Mouse (Mus musculus): ENCODE data around the gene Pid1. TPM values are rescaled to one million over a fixed set of nuclear protein-coding genes. Genes with fewer than 3 reads are reported as not detected.

Gene Pid1
- polyA plus RNA-seq, 1 experiment from 2014 or later, result 9.7 TPM

- Histone ChIP-seq H3K36me3 (no peaks in the 10 kb centered on the region), H3K4me1 (no peaks in the 10 kb centered on the region), H3K4me3 (no peak overlapping the region), H3K27ac (no peak overlapping the region), H3K27me3 (ENCODE audit: insufficient read depth, poor library complexity, severe bottlenecking) (no peaks in the 10 kb centered on the region), H3K9me3 (no peaks in the 10 kb centered on the region)
- DNase-seq (ENCODE audit: low spot score), result no peak
- WGBS, result 80% methylated on average over 5 of the region's 5 CpGs
Measured at GRCm38 (mm10) chr1:84189446-84189845, 174.5 kb downstream of the Pid1 start.

GRCm38 (mm10) chr1:84186756-84187437 is 177.1 kb downstream of the Pid1 start:
- Histone ChIP-seq H3K27ac (no peak overlapping the region), H3K9me3 (no peaks in the 10 kb centered on the region), H3K4me1 (no peaks in the 10 kb centered on the region), H3K36me3 (no peaks in the 10 kb centered on the region), H3K27me3 (ENCODE audit: insufficient read depth, poor library complexity, severe bottlenecking) (no peaks in the 10 kb centered on the region), H3K4me3 (no peak overlapping the region)
- WGBS, result 77% methylated on average over 4 of the region's 4 CpGs
- DNase-seq (ENCODE audit: low spot score), result no peak

GRCm38 (mm10) chr1:84177696-84178095 is 186.3 kb downstream of the Pid1 start:
- no peaks in the 10 kb centered on the region for H3K27me3 ChIP-seq (ENCODE audit: insufficient read depth, poor library complexity, severe bottlenecking)

GRCm38 (mm10) chr1:84177033-84177432 is 186.9 kb downstream of the Pid1 start:
- Histone ChIP-seq H3K9me3 (no peaks in the 10 kb centered on the region), H3K27ac (no peak overlapping the region), H3K4me1 (no peaks in the 10 kb centered on the region), H3K27me3 (ENCODE audit: insufficient read depth, poor library complexity, severe bottlenecking) (no peaks in the 10 kb centered on the region), H3K4me3 (no peak overlapping the region), H3K36me3 (no peaks in the 10 kb centered on the region)
- no peak for DNase-seq (ENCODE audit: low spot score)
- WGBS, result 43% methylated on average over 2 of the region's 2 CpGs

More at GRCm38 (mm10) chr1:84177696-84178095, 186.3 kb downstream of the Pid1 start:
- H3K4me3 ChIP-seq, result no peak overlapping the region
- H3K36me3 ChIP-seq, result no peaks in the 10 kb centered on the region
- H3K27ac ChIP-seq, result no peak overlapping the region
- 71% methylated on average over 1 of the region's 1 CpGs for WGBS
- H3K4me1 ChIP-seq, result no peaks in the 10 kb centered on the region
- H3K9me3 ChIP-seq, result no peaks in the 10 kb centered on the region
- no peak for DNase-seq (ENCODE audit: low spot score)

- WGBS, result 82% methylated on average over 6 of the region's 6 CpGs
- no peaks in the 10 kb centered on the region for H3K36me3 ChIP-seq
- no peak for DNase-seq (ENCODE audit: low spot score)
- H3K4me3 ChIP-seq, result no peak overlapping the region
- no peak overlapping the region for H3K27ac ChIP-seq
- H3K4me1 ChIP-seq, result no peaks in the 10 kb centered on the region
- no peaks in the 10 kb centered on the region for H3K27me3 ChIP-seq (ENCODE audit: insufficient read depth, poor library complexity, severe bottlenecking)
- H3K9me3 ChIP-seq, result no peaks in the 10 kb centered on the region
Measured at GRCm38 (mm10) chr1:84172941-84173340, 191.0 kb downstream of the Pid1 start.

GRCm38 (mm10) chr1:84157790-84158189 is 206.2 kb downstream of the Pid1 start:
- no peak overlapping the region for H3K4me3 ChIP-seq
- H3K27me3 ChIP-seq (ENCODE audit: insufficient read depth, poor library complexity, severe bottlenecking), result no peaks in the 10 kb centered on the region
- no peaks in the 10 kb centered on the region for H3K36me3 ChIP-seq
- H3K27ac ChIP-seq, result no peak overlapping the region
- no peaks in the 10 kb centered on the region for H3K9me3 ChIP-seq
- H3K4me1 ChIP-seq, result no peaks in the 10 kb centered on the region
- WGBS, result 59% methylated on average over 3 of the region's 3 CpGs
- DNase-seq (ENCODE audit: low spot score), result no peak

- WGBS, result 48% methylated on average over 2 of the region's 2 CpGs
- H3K4me1 ChIP-seq, result no peaks in the 10 kb centered on the region
- H3K27ac ChIP-seq, result no peak overlapping the region
- no peak for DNase-seq (ENCODE audit: low spot score)
- H3K9me3 ChIP-seq, result no peaks in the 10 kb centered on the region
- no peak overlapping the region for H3K4me3 ChIP-seq
- no peaks in the 10 kb centered on the region for H3K36me3 ChIP-seq
- H3K27me3 ChIP-seq (ENCODE audit: insufficient read depth, poor library complexity, severe bottlenecking), result no peaks in the 10 kb centered on the region
Measured at GRCm38 (mm10) chr1:84155585-84155930, 208.4 kb downstream of the Pid1 start.

GRCm38 (mm10) chr1:84154725-84155584 is 209.0 kb downstream of the Pid1 start:
- no peak for DNase-seq (ENCODE audit: low spot score)
- H3K4me3 ChIP-seq, result no peak overlapping the region
- no peaks in the 10 kb centered on the region for H3K4me1 ChIP-seq
- H3K27ac ChIP-seq, result no peak overlapping the region
- 69% methylated on average over 12 of the region's 12 CpGs for WGBS
- no peaks in the 10 kb centered on the region for H3K36me3 ChIP-seq
- H3K27me3 ChIP-seq (ENCODE audit: insufficient read depth, poor library complexity, severe bottlenecking), result no peaks in the 10 kb centered on the region
- H3K9me3 ChIP-seq, result no peaks in the 10 kb centered on the region

- H3K36me3 ChIP-seq, result no peaks in the 10 kb centered on the region
- H3K27ac ChIP-seq, result no peak overlapping the region
- H3K27me3 ChIP-seq (ENCODE audit: insufficient read depth, poor library complexity, severe bottlenecking), result no peaks in the 10 kb centered on the region
- H3K4me1 ChIP-seq, result no peaks in the 10 kb centered on the region
- H3K9me3 ChIP-seq, result no peaks in the 10 kb centered on the region
- WGBS, result 65% methylated on average over 4 of the region's 4 CpGs
- DNase-seq (ENCODE audit: low spot score), result no peak
- no peak overlapping the region for H3K4me3 ChIP-seq
Measured at GRCm38 (mm10) chr1:84153943-84154342, 210.0 kb downstream of the Pid1 start.

- 85% methylated on average over 1 of the region's 1 CpGs for WGBS
- no peaks in the 10 kb centered on the region for H3K27me3 ChIP-seq (ENCODE audit: insufficient read depth, poor library complexity, severe bottlenecking)
- H3K36me3 ChIP-seq, result no peaks in the 10 kb centered on the region
- no peaks in the 10 kb centered on the region for H3K4me1 ChIP-seq
- no peak overlapping the region for H3K27ac ChIP-seq
- H3K4me3 ChIP-seq, result no peak overlapping the region
- H3K9me3 ChIP-seq, result no peaks in the 10 kb centered on the region
- DNase-seq (ENCODE audit: low spot score), result no peak
Measured at GRCm38 (mm10) chr1:84141561-84141960, 222.4 kb downstream of the Pid1 start.

GRCm38 (mm10) chr1:84132451-84132850 is 231.5 kb downstream of the Pid1 start:
- Histone ChIP-seq H3K27me3 (ENCODE audit: insufficient read depth, poor library complexity, severe bottlenecking) (no peaks in the 10 kb centered on the region), H3K9me3 (no peaks in the 10 kb centered on the region), H3K4me3 (no peak overlapping the region), H3K36me3 (no peaks in the 10 kb centered on the region), H3K4me1 (no peaks in the 10 kb centered on the region), H3K27ac (no peak overlapping the region)
- no peak for DNase-seq (ENCODE audit: low spot score)
- 78% methylated on average over 4 of the region's 4 CpGs for WGBS

- Histone ChIP-seq H3K4me3 (no peak overlapping the region), H3K36me3 (no peaks in the 10 kb centered on the region), H3K27ac (no peak overlapping the region), H3K27me3 (ENCODE audit: insufficient read depth, poor library complexity, severe bottlenecking) (no peaks in the 10 kb centered on the region), H3K9me3 (no peaks in the 10 kb centered on the region), H3K4me1 (no peaks in the 10 kb centered on the region)
- DNase-seq (ENCODE audit: low spot score), result no peak
- WGBS, result 67% methylated on average over 1 of the region's 1 CpGs
Measured at GRCm38 (mm10) chr1:84131799-84132198, 232.2 kb downstream of the Pid1 start.

GRCm38 (mm10) chr1:84128510-84128909 is 235.5 kb downstream of the Pid1 start:
- Histone ChIP-seq H3K27me3 (ENCODE audit: insufficient read depth, poor library complexity, severe bottlenecking) (no peaks in the 10 kb centered on the region), H3K36me3 (no peaks in the 10 kb centered on the region), H3K4me3 (no peak overlapping the region), H3K4me1 (no peaks in the 10 kb centered on the region), H3K27ac (no peak overlapping the region), H3K9me3 (no peaks in the 10 kb centered on the region)
- DNase-seq (ENCODE audit: low spot score), result no peak
- 66% methylated on average over 4 of the region's 4 CpGs for WGBS

Data from heart, embryonic 10.5 days (tissue).